Mouse (Mus musculus): ENCODE results near the gene Cyp2b19.

The Cyp2b19 gene

GRCm38 (mm10) chr7:26756842-26757241 is at the start of gene Cyp2b19:
Cyp2b19 (plus strand) TSS chr7:26757142.
- no peak for DNase-seq (ENCODE audit: low read depth, low spot score)

DNA sequence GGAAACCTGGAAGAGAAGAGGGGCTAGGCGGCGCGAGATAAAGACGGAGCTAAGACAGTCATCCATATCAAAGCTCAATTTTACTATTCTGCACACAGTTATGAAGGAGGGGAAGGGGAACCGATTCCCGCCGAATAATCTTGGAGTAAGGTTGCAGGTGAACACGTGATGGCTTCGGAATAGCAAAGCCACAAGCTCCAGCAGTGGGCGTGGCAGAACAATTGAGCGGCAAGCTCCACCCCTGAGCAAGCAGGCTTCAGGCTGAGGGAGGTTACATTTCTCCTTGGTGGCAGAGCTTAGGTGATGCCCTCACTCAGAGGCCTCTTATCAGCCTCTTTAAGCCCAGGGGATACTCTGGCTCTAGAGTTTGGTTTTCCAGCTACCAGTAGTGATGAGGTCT is 45.9 kb upstream of the Cyp2b19 start:
- peak; percentile 69 for DNase-seq (ENCODE audit: low read depth, low spot score)

DNA sequence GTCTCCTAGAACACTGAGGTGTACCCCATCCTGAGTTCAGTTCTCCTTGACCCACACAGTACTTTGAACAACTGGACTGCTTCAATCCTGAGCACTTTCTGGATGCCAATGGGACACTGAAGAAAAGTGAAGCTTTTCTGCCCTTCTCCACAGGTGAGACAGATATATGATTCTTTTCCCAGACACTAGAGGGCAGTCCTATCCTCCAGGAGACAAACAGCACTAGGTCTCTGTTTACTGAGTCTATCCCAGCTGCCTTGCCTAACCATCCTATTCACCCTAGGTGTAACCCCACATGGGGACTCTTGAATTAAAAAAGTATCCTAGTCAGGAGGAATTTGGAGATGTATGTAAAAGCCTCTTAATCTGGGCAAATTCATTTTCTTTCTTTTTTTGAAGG is 18.0 kb upstream of the Cyp2b19 start:
- DNase-seq (ENCODE audit: low read depth, low spot score): peak; percentile 14

GRCm38 (mm10) chr7:26743948-26744347 is 13.0 kb upstream of the Cyp2b19 start:
- DNase-seq (ENCODE audit: low read depth, low spot score): no peak

- DNase-seq (ENCODE audit: low read depth, low spot score): no peak
Observed at GRCm38 (mm10) chr7:26745486-26745885, 11.5 kb upstream of the Cyp2b19 start.

GRCm38 (mm10) chr7:26767084-26767483 is 10.1 kb downstream of the Cyp2b19 start:
- DNase-seq (ENCODE audit: low read depth, low spot score): peak; percentile 70

DNA sequence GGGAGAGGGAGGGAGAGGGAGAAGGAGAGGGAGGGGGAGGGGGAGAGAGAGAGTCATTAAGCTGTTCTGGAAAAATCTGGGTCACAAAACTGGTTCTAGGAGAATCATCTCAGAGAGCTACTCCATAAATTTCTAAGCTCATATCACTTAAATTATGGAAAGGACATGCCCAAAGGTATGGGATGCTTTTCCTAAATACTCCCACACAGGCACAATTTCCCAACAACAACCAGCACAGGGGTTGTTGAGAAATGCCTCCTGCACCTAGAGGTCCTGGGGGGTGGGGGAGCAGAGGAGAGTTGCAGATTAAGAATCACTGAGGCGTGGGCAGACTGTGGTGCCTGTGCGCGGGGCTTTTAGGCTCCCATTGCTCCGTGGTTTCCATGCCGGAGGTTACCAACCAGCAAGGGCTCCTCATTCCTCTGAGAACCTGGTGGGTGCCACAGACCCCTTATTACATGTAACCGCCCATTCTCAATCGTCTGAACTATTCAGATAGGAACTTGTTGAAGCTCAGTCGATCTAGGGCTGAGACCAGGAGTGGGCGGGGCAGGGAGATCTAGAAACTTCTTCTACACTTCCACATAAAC is 13.0 kb downstream of the Cyp2b19 start:
- no peak for DNase-seq (ENCODE audit: low read depth, low spot score)

- no peak for DNase-seq (ENCODE audit: low read depth, low spot score)
Observed at GRCm38 (mm10) chr7:26772866-26773586, 16.1 kb downstream of the Cyp2b19 start.

DNA sequence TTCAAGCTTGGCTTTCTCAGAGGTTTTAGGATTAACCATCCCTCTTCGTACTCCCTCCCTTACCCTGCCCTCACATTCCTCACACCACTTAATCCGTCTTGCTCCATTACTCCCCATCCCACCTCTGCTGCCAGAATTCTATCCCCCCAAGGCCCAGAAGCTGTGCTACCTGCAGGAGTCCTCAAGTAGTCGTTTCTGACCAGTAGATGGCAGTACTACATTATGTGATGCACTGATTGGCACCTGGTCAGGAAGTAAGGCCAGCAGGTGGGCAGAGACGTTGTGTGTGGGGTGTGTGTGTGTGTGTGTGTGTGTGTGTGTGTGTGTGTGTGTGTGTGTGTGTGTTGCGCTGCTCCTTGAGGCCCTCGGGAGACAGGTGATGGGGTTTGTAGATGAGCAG is 18.9 kb downstream of the Cyp2b19 start:
- DNase-seq (ENCODE audit: low read depth, low spot score): peak; percentile 56

DNA sequence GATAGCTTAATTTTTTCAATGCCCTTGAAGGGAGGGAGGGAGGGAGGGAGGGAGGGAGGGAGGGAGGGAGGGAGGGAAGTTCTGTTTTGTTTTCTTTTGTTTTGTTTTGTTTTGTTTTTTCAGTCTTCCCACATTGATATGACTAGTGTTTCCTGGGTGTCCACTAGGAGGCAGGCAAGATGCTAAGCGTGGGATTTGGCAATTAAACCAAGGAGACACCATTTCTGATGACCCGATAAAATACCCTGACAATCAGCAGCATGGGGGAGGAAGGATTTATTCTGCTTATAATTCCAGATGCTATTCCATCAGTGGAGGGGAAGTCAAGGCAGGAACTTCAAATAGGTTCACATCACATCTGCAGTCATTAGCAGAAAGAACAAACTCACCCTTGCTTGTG is 20.9 kb downstream of the Cyp2b19 start:
- no peak for DNase-seq (ENCODE audit: low read depth, low spot score)

- DNase-seq (ENCODE audit: low read depth, low spot score): peak; percentile 78
Observed at GRCm38 (mm10) chr7:26778474-26778873, 21.5 kb downstream of the Cyp2b19 start.

- no peak for DNase-seq (ENCODE audit: low read depth, low spot score)
Observed at GRCm38 (mm10) chr7:26779799-26780416, 23.0 kb downstream of the Cyp2b19 start.

DNA sequence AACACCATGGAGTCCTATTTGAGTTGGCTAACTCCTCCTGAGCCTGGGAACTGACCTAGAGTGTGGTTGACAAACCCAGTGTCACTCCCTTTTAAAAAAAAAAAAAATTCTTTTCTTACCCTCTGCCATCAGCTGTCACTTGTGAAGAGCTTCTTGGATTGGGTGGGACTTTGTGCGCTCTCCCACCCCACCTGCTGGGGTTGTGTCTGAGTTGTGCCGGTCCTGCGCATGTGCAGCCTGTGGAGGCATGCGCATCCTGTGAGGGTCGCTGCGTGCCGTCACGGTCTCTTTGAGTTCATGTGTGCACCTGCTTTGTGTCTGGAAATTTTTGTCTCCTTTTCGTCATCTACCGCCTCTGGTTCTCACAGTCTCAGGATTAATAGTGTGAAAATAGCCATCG is 23.6 kb downstream of the Cyp2b19 start:
- peak; percentile 60 for DNase-seq (ENCODE audit: low read depth, low spot score)

DNA sequence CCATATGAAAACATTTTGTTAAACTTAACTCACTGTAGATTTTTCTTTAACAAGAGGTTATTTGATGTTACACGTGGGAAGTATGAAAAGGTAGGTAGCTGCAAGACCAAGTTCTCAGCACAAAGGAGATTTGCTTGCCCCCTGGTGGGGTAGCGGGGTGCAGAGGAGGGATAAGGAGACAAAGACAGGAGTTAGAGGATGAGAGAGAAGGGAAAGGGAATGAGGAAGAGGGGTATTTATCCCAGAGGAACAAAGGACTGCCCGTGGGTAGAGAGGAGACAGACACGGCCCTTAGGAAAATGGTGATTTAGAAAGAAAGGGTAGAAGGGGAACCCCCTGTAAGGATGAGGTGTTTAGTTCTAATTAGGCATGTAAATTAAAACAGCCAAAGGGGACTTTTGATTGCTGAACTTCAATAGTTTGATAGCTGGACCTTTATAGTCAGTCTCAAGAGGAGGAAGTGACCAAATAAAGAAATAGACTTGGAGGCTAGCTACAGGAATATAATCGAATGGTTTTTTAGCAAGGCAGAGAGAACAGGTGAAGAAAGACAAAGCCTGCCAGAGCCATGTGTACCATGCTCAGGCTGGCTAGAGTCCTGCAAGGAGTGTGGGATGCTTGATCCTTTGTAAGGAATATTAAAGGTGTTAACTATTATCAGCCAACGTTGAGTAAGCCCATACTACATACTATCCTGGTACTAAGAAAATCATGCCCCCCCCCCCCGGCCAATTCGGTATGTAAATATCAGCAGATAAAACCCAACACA is 24.2 kb downstream of the Cyp2b19 start:
- no peak for DNase-seq (ENCODE audit: low read depth, low spot score)

GRCm38 (mm10) chr7:26781767-26782131 is 24.8 kb downstream of the Cyp2b19 start:
- DNase-seq (ENCODE audit: low read depth, low spot score): peak; percentile 68

DNA sequence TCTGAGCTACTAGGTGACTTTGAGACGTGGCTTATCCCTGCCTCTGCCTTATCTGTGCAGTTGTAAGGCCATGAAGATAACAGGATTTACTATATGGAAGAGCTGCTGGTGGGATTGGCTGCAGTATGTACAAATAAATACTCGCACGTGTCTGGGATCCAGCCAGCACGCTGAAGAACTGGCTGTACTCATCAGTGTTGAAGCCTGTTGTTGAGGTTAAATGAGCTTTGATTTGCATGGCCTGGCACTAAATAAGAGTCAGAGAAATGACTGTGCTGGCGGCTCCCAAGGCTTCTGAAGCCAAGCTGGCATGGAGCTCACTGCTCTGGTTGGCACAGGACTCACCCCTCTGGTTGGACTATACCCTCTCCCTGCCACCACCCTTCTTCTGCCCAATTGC is 26.2 kb downstream of the Cyp2b19 start:
- no peak for DNase-seq (ENCODE audit: low read depth, low spot score)

DNA sequence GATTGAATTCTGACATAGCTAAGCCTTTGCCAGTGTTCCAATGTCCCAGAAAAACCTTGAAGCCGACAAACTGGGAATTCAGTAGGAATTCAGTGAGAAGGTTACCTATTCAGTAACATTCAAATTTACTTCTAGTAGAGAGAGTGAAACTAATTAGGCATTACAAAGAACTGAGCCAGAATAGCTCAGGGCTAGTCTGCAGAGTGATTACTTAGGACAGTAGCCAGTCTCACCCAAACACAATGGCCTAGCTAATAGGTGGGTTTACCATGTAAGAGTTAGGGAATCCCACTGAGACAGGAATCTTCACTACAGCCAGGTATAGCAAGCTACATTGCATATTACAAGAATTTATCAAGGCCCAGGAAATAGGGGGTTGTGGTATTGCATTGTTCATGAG is 29.1 kb downstream of the Cyp2b19 start:
- peak; percentile 71 for DNase-seq (ENCODE audit: low read depth, low spot score)

DNA sequence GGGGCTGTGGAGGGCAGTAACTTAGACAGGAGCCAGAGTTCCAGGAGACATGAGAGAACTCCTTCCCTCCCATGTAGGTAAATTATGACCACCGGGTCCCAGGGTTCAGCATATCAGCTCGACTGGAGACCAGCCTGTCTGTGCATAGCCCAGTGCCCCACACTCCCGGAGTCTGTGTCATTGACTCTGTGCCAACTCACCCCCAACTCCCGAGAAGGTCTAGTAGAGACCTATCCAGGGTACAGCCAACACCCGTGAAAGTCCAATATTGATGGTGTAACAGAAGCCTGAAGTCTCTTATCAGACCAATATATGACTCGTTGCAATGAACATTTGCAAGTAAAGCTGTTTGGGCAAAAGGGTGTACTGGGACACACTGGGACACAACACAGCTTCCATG is 33.0 kb downstream of the Cyp2b19 start:
- no peak for DNase-seq (ENCODE audit: low read depth, low spot score)

- no peak for DNase-seq (ENCODE audit: low read depth, low spot score)
Observed at GRCm38 (mm10) chr7:26800104-26800503, 43.2 kb downstream of the Cyp2b19 start.

DNA sequence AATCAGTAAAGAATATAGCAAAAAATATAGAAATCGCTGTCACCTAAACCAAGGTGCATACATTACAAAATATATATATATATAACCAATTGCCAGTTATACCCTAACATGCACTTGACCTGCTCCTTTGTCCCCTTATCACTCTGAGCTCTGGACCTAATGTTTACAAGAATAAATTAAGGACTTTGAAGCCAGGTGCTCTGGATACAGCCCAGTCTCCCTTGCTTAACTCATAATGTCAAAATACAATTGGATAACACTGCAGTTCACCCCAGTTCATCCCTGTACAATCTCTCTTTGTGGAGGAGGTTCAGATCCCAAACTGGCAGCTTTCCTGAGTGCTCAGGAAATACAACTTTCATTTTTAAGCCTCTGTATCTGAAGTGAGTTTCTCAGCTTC is 44.1 kb downstream of the Cyp2b19 start:
- no peak for DNase-seq (ENCODE audit: low read depth, low spot score)

- DNase-seq (ENCODE audit: low read depth, low spot score): no peak
Observed at GRCm38 (mm10) chr7:26808592-26808991, 51.6 kb downstream of the Cyp2b19 start, which contains the start of gene Cyp2g1. Cyp2g1 (plus strand) TSS chr7:26808892.
